Mouse (Mus musculus): ENCODE measurements around the gene Hmga2. TPM values are rescaled to one million over a fixed set of nuclear protein-coding genes. Genes with fewer than 3 reads are reported as not detected.
"Not testable (repeated sequence)": the region's sequence is repeated elsewhere in the genome, so short reads cannot be mapped to it uniquely, and the experiment has no call there.

Hmga2 gene
- total RNA-seq, 2 experiments from 2014 or later: not detected

DNA sequence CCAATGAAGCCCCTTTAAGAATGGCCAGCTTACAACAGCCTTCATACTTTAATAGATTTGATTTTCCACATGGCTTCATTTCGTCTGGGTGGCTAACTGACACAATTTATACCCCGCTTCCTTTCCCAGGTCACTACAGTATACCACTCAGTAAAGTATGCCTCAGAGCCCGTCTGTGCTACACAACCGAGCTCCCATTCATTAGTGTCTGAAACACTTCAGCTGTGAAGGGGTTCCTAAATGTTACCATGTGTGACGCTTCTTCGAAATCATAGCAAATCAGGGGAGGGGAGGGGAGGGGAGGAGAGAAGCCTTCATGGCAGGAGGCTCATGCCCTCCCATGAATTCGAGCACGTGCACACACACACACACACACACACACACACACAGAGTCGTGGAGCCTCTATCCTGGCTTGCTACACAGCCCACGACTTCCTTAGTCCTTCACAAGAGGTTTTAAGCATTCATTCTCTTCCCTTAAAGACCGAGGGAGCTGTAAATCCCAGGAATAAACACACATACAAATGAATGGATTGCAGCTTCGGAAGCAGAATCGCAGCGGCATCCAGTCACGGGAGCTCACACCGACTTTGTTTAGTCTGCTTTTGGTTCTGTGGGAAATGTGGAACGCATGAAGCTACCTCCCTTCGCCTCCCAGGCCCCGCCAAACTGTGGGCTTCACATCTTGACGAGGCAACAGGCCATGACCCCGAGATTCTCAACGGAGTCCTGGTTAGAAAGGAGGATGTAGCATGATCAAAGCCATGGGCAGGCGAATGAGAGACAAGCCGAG is 110.7 kb downstream of the Hmga2 start:
- intact Hi-C loops (cut with DNase I): no loop called here
- DNase-seq: no peak

DNA sequence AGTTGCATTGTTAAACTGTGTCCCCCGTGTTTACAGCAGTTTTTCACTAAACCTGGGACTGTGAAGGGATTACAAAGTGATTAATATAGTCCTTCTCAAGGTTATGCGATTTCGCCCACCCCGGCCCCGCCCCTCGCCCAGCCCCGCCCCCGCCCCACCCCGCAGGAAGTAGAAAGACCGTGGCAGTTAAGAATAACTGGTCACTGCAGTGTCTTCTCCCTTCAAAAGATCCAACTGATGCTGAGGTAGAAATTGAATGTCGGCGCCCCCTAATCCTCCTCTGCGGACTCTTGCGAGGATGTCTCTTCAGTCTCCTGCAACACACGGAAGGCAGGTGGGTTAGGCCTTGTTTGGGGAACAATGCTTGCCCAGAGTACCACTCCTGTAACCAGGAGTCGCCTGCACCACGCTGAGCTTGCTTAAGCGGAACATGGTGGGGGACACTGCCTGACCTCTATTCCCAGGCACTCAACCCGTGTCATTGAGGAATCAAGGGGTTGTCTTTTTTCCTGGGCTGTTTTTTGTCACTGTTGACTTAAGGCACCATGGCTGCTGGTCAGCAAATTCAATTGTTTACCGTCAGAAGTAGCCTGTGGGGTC is 112.2 kb downstream of the Hmga2 start:
- no peak for DNase-seq
- intact Hi-C loops (cut with DNase I): no loop called here

DNA sequence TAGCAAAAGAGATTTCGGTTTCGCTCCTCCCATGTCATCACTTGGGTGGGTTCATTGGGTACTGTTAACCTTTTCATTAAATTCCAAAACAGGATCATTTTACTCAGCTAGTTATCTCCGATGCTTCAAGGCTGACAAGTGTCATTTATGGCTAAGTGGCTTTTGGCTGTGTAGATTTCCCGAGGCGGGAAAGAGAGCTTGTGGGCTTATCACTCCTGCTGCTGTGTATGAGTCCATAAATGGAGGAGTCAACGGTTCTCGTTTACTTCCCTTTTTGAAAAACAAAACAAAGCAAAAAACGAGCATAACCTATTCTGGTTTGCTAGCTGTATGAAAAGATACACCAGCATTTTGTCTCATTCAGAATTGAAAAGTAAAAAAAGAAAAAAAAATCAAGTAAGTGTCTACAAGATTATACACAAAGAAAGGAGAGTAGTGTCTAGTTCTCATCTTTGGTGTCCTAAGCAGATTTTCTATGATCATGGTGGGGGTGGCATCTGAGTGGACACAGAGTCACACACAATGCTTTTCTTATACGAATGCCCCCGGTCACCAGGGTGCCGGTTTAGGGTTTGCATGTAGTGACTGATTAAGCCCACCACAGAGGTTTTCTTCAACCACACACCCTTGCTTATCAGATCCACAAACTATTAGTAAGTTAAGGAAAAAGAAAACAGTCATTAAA is 112.8 kb downstream of the Hmga2 start:
- intact Hi-C loops (cut with DNase I): not testable (repeated sequence)

DNA sequence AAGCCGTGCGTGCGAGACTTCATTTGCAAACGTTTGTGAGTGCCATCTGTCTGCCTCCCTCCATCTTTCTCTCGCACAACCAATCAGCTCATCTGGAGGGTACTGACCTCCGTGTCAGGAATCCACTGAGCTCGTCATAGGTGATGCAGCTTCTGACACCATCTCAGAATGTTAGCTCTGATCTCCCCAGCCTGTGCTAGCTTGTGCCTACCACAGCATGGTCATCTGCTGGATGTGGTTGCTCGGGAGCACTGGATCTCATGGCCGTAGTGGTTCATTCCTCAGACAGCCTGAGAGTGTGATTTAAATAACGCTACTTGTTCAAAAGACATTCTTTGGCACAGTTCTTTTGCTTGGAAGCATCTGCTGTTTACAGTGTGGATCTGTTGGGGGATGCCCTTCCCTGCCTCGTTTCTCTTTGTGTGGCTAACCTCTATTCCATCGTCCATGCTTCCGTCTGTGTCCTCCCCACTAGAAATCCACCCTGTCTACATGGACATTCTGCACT is 121.7 kb downstream of the Hmga2 start:
- intact Hi-C loops (cut with DNase I): no loop called here
- DNase-seq: no peak

More for the DNA sequence above, 112.8 kb downstream of the Hmga2 start:
- not testable (repeated sequence) for DNase-seq

DNA sequence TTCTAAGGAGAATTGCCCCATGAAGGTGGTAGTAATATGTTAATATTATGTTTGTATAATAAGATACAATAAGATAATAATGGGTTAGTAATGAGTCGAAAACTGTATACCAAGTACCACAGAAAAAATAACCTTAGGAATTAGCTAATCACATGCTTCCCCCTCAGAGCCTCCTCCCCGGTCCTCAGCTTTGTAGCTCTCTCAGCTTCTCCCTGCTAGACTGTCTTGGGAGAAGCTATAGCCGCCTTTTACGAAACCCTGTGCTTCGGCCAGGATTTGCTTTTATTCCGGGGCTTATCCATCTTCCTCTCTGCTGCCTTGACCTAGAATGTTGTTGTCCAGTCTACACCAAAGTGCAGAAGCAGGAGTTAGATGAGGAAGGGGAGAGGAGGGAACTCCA is 130.9 kb downstream of the Hmga2 start:
- intact Hi-C loops (cut with DNase I): no loop called here

DNA sequence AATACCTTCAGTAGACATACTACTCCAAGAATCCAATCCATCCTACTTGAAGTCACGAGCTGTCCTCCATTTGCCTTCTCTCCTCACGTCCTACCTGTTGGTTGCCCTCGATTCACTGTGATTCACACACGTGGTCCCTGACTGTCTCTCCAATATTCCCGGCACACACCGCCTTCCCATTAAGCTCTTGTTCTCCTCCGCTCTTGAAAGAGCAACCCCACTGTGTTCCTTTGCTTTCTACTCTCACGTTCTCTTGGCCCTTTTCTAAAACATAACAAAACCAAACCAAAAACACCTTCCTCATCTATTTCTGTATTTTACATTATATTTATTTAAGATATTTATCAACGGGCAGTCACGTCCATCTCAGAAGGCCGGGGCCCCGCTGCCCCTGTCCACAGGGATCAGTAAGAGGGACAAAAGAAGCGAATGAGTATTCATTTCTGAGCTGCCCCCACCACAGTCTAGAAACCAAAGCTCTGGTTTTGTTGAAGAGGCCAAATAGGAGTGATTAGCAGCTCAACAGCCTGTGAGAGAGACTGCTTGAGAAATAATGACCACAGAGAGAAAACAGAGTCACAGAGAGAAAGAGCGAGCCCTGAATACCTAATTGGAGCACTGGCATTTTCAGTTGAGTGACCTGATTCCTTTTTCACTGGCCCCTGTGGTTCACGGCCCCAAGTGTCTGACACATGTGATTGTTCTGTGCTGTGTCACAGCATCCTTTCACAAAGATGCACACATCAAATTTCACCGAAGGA is 131.5 kb downstream of the Hmga2 start:
- DNase-seq: no peak
- intact Hi-C loops (cut with DNase I): no loop called here

More for the DNA sequence above, 130.9 kb downstream of the Hmga2 start:
- DNase-seq: no peak

DNA sequence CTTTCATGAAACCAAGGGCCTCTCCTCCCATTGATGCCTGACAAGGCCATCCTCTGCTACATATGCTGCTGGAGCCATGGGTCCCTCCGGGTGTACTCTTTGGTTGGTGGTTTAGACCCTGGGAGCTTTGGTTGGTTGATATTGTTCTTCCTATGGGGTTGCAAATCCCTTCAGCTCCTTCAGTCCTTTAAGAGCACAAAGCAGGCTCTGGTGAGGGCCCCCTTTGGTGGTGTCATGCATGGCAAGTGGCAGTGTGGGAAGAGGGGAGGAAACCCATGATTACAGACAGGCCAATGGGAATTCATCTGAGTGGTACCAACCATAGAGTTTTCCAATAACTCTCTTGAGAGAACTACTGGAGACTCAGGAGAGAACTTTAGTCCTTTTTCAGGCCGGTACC is 136.4 kb downstream of the Hmga2 start:
- intact Hi-C loops (cut with DNase I); DNase-seq: not testable (repeated sequence)

DNA sequence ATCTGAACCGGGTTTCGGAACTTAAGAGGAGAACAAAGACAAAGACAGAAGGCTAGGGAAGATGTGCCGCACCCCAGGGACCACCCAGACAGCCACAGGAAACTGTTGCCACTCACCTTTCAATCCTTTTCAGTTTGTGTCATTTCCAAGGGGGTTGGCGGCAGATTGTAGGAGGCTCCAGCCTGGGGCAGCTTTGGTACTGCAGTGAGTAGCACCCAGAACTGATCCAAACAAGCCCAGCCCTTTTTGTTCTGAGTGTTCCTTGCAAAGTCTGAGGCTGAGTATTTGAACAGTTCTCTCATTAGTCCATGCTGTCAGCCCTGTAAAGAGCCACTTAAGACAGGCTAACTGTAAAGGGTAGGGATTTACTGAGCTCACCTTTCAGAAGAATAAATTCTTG is 136.9 kb downstream of the Hmga2 start:
- intact Hi-C loops (cut with DNase I): no loop called here
- DNase-seq: no peak

DNA sequence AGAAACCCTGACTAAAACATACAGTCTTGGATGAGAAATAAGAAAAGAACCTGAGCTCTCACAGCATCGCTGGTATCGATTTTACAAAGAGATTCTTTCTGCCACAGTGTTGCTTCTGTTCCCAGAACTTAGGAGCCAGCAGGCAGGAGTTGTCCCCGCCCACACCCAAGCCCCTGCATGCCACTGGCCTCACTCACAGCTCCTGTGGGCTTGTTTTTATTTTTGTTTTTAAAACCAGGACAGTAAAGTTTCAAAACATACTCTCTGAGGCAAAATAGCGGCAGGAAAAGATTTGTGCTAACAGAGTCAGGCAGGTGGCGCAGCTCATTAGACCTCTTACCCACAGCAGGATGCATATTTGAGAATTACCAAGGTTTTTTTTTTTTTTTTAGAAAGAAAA is 137.4 kb downstream of the Hmga2 start:
- intact Hi-C loops (cut with DNase I): no loop called here
- DNase-seq: no peak

DNA sequence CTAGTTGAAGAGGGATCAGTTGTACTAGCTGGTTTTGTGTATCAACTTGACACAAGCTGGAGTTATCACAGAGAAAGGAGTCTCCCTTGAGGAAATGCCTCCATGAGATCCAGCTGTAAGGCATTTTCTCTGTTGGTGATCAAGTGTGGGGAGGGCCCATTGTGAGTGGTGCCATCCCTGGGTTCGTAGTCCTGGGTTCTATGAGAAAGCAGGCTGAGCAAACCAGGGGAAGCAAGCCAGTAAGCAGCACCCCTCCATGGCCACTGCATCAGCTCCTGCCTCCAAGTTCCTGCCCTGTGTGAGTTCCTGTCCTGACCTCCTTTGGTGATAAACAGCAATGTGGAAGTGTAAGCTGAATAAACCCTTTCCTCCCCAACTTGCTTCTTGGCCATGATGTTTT is 137.8 kb downstream of the Hmga2 start:
- DNase-seq; intact Hi-C loops (cut with DNase I): not testable (repeated sequence)

DNA sequence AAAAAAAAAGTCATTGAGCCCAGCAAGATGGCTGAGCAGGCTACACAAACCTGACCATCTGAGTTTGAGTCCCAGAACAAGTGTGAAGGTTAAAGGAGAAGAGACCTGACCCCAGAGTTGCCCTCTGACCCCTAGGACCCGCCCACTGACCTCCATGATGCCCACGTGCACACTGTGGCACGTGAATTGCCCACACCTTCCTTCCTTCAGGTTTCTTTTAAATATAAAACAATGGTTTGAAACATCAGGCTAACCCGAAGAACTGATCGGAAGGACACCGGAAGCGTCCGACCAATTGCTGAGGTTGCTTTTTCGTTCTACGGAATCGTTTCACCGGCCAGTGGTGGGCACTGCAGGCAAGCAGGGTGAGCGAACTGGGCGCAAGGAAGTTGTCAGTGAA is 148.3 kb downstream of the Hmga2 start:
- DNase-seq: no peak
- intact Hi-C loops (cut with DNase I): no loop called here

DNA sequence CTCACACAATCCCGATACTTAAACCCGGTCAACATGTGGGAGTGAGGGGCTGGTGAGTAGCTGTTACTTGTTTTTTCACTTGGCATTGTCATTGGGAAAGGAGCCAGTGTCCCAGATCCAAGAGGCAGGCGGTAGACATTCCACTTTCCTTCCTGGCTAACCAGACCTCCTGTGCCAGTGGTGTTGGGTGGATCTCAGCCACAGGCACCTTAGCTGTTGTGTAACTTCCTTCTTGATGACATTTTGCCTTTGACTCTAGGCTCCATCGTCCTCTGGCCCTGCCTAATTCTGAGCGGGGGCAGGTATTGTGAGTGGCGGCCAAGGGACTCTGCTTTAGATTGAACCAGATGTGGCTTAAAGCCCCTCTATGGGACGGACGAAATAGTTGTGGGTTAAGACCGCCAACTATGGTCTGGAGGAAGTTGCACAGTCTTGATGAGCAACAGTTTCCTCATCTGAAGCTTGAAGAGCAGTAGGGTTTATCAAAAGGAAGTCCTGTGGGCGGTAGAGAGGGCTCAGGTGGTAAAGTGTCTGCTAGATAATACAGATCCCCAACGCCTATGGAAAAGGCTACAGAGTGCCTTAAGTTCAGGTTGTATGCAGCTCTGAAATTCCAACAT is 152.6 kb downstream of the Hmga2 start:
- intact Hi-C loops (cut with DNase I): no loop called here
- DNase-seq: no peak

DNA sequence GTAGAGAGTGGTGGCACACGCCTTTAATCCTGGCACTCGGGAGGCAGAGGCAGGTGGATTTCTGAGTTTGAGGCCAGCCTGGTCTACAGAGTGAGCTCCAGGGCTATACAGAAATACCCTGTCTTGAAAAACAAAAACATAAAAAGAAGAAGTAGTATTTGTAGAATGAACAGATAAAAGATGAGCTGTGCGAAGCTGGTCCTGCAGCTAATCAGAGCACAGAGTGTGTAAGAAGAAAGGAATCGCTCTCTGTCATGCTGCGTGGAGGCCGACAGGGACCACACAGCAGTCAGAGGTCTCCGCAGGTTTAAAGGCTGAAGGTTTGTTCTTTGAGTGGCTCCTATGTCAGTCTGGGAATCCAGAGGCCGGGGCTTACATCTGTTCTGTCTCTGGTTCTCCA is 153.5 kb downstream of the Hmga2 start:
- no peak for DNase-seq
- intact Hi-C loops (cut with DNase I): no loop called here

DNA sequence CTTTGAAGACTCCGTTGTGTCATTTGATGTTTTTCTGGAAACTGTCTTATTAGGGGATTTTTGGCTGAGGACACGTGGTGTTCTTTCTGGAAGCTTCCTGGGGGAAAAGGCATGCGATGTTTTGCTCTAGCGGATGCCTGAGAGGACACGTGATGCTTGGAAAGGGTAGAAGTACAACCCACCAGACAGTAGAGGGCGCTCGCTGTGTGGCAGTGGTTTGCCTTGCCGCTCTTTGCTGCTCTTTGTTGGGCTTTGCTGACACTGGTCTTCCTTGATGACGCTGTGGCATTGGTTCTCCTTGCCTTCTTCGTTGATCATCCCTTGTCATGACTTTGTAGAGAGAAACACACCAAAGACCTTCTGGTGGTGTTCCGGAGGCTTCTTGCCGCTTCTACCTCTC is 156.7 kb downstream of the Hmga2 start:
- no peak for DNase-seq
- intact Hi-C loops (cut with DNase I): no loop called here

Small RNA genes lying within 50 kb of the gene (microRNA-seq; reads per million reads assigned to microRNA genes)
- gene Mir763 (ENCODE audit: borderline number of aligned reads in 2 of 2): 0 reads per million in 2 experiments

Other genes starting within 250 kb of the Hmga2 start
- 10 to 100 TPM in 1 of 2 experiments, 1 to 10 TPM in 1; 8.7 to 10.5 TPM for gene Llph, start 249.4 kb downstream of the Hmga2 start, total RNA-seq (2021)